Mouse (Mus musculus) kidney, postnatal 4 days (tissue): ENCODE measurements around the gene Olfr1197.

Experiments used
- DNase-seq, 2 experiments: peaks; one replicate each; pipeline ENCODE4 v3.0.0; 2021; ENCODE audit warnings: mixed read lengths in 2 of 2

The Olfr1197 gene

GRCm38 (mm10) chr2:88732266-88732665 is at the start of gene Olfr1197:
Gene Olfr1197, minus strand, starts transcription at chr2:88732366.
- DNase-seq: no peak

- DNase-seq: no peak
These were observed 38.2 kb upstream of the Olfr1197 start, which contains the start of gene Olfr1200 for GRCm38 (mm10) chr2:88770388-88770787. Gene Olfr1200, minus strand, starts transcription at chr2:88770488.

DNA sequence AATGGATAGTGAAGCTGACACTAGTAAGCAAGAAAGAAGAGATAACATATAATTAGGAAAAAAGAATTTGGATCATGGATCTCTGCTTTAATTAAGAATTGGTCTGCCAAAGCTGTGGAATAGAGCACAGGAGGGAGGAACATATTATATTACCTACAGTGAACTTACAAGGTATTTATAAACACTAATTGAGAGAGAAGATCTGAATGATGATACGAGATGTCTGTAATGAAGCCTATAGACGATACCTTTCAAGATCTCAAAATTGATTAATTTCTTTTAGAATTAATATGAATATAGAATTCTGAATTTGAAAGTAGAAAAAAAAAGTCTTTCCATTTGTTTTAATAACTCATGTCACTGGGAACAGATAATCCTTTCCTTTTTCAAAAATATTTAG is 28.2 kb upstream of the Olfr1197 start, which contains the start of gene Olfr1199:
Gene Olfr1199 (minus strand): TSS at position 101 of the 400 bp plus-strand sequence.
- DNase-seq: no peak

DNA sequence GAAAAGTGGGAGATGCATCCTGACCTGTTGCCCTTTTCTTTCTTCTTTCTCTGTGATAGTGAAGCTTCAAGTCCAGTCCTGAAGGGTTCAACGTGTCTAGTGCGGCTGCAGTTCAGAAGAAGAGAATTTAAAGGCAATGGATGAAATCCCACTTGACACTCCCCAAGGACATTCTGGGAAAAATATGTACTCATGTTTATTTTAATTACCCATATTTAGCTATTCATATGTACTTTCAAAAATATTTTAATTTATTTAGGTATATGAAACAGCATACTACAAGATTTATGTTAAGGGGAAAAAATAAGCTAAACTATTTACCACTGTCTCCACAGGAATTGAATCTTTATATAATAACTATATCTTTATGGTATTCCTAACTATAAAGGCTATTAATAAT is 19.1 kb upstream of the Olfr1197 start, which contains the start of gene Olfr1198:
Gene Olfr1198 (minus strand): TSS at position 101 of the 400 bp plus-strand sequence.
- no peak for DNase-seq

- no peak for DNase-seq
These were observed 11.2 kb upstream of the Olfr1197 start for GRCm38 (mm10) chr2:88743379-88743778.

DNA sequence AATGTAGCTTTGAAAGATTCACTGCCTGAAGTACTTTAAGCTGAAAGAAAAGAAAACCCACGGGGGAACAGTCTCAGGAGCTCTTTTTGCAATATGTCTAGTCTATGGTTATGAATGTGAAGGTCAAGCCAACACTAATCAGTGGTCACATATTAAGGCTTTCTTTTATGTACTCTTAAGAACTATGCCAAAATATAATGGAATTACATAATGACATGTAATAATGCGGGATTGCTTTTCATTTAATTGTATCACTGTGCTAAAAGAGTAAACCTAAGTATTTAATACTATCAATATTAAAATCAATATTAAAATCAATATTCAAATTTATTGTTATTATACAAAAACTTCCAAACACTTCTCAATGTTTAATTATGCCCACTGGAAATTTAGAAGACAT is 27.7 kb downstream of the Olfr1197 start, which contains the start of gene Olfr1196:
Gene Olfr1196 (minus strand): TSS at position 101 of the 400 bp plus-strand sequence.
- no peak for DNase-seq

DNA sequence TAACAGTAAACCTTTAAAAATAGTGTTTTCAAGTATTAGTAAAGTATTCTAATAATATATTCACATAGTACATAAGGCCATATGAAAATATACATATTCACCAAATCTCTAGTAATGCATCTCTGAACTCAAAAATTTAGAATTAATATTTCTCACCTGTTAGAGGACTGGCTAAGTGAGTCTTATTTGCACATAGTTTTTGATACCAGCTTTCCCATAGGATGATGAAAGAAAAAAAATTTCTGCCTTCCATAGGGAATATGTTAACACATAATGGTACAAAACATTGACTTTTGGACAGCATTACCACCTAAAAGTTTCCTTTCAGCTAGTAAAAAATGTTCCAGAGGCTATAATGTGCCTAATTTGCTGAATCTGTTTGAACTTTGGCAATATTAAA is 43.1 kb downstream of the Olfr1197 start, which contains the start of gene Olfr1195:
Gene Olfr1195 (minus strand): TSS at position 101 of the 400 bp plus-strand sequence.
- DNase-seq: no peak
